Mouse (Mus musculus): ENCODE results near the gene Btnl2. TPM values are rescaled to one million over a fixed set of nuclear protein-coding genes. Genes with fewer than 3 reads are reported as not detected.
"Not testable (repeated sequence)": the region's sequence is repeated elsewhere in the genome, so short reads cannot be mapped to it uniquely, and the experiment has no call there.

Gene Btnl2
- 0.08 and 0.16 TPM in 2 replicates for polyA plus RNA-seq (2015; fragmentation: Nextera tagmentation; extraction: Ambion mirVana)

GRCm38 (mm10) chr17:34354539-34354938 is at the start of gene Btnl2:
Btnl2 (plus strand) TSS chr17:34354822.
- Histone ChIP-seq H3K27ac (no peak within 1 kb of the TSS), H3K4me2 (no peak within 1 kb of the TSS), H3K36me3 (no peaks in the 10 kb centered on the region), H3K4me3 (replicated peaks) (no peak within 1 kb of the TSS), H3K9ac (no peak within 1 kb of the TSS), H3K27me3 (no peaks in the 10 kb centered on the region), H3K9me3 (replicated peaks) (no peaks in the 10 kb centered on the region), H3K4me1 (no peaks in the 10 kb centered on the region)
- 86% methylated on average over 5 of the region's 5 CpGs for WGBS
- no peak for ATAC-seq (replicated peaks; ENCODE audit: low FRiP score)

DNA sequence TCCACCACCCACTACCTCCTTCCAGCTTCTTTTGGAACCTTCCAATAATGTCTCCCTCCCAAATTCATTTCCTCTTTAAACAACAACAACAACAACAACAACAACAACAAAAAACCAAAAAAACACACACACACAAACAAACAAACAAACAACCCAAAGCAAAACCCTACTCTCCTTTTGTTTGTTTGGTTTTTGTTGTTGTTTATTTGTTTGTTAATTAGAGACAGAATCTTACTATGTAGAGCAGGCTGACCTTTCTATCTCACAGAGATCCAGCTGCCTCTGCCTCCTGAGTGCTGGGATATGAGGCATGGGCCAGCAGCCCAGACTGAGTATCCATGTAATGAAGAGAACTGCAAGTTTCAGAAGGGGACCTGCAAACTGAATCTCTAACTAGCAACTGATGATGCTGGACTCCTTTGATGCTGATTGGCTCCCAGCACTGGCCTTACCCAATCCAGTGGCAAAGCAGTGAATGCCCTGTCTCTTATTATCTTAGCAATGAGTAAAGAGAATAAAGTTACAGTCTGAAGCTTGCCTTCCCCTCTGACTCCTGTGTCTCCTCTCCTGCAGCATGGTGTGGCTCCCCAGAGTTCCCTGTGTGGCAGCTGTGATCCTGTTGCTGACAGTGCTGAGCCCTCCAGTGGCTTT is 49.1 kb upstream of the Btnl2 start, which contains the start of gene H2-Eb1:
TSS of gene H2-Eb1 (plus strand) at position 488 of the 651 bp plus-strand sequence.
- H3K27me3 ChIP-seq = no peaks in the 10 kb centered on the region
- no peaks in the 10 kb centered on the region for H3K36me3 ChIP-seq
- H3K4me2 ChIP-seq = no peak within 1 kb of the TSS
- no peak within 1 kb of the TSS for H3K27ac ChIP-seq
- no peaks in the 10 kb centered on the region for H3K9me3 ChIP-seq (replicated peaks)
- no peak within 1 kb of the TSS for H3K4me3 ChIP-seq (replicated peaks)
- no peak within 1 kb of the TSS for H3K9ac ChIP-seq
- ATAC-seq (replicated peaks; ENCODE audit: low FRiP score) = peak; percentile 86
- H3K4me1 ChIP-seq = peaks cover 7% of the 10 kb centered on the region; the same call in 1 of the 2 replicates

DNA sequence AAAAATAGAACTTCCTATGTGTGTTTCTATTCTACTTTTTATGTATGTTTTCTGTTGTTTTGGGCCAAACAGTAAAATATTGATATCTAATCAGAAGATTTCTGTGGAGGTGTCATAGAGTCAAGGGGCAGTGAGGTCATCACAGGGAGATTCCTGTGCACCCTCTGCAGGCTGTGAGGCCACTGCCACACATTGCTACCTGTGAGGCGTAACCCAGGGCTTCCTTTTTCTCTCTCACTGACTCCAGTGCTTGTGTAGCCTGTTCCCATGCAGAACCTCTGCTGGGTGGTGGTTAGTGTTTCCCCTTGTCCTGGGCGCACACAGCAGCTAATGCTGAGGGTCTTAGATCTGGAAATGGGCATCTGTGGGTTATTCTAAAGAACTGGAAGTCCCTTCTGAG is 48.2 kb upstream of the Btnl2 start:
- ATAC-seq (replicated peaks; ENCODE audit: low FRiP score) = no peak
- H3K4me3 ChIP-seq (replicated peaks) = no peak overlapping the region
- H3K4me2 ChIP-seq = no peak overlapping the region
- no peak overlapping the region for H3K9ac ChIP-seq
- no peaks in the 10 kb centered on the region for H3K27me3 ChIP-seq
- no peak overlapping the region for H3K27ac ChIP-seq
- WGBS = 81% methylated on average over 2 of the region's 2 CpGs
- no peaks in the 10 kb centered on the region for H3K36me3 ChIP-seq
- H3K4me1 ChIP-seq = peaks cover 7% of the 10 kb centered on the region; the same call in 1 of the 2 replicates
- H3K9me3 ChIP-seq (replicated peaks) = no peaks in the 10 kb centered on the region

- Histone ChIP-seq H3K4me3 (replicated peaks) (no peak overlapping the region), H3K27ac (no peak overlapping the region), H3K9ac (no peak overlapping the region), H3K4me2 (no peak overlapping the region), H3K9me3 (replicated peaks) (no peaks in the 10 kb centered on the region), H3K27me3 (no peaks in the 10 kb centered on the region), H3K4me1 (peaks cover 7% of the 10 kb centered on the region; the same call in 1 of the 2 replicates), H3K36me3 (no peaks in the 10 kb centered on the region)
- ATAC-seq (replicated peaks; ENCODE audit: low FRiP score) = no peak
Measured at GRCm38 (mm10) chr17:34307216-34307615, 47.4 kb upstream of the Btnl2 start.

DNA sequence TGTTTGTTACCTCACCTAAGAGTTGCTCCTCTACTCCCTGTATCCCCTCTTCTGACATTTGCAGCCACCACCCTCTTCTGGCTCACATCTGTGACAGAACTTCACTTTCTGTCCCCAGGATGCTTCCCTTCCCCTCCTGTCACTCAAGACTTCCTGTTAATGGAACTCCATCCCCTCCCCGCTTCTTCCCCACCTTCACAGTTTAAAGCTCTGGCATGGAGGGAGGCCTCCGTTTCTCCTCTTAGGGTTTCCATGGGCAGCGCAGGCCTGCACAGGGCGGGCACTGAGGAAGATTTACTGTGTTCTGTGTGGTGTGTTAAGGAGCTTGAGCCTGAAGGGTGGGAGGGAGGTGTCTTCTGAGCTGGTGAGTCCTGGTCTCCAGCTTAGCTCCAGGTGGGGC is 46.5 kb upstream of the Btnl2 start:
- Histone ChIP-seq H3K4me3 (replicated peaks) (no peak overlapping the region), H3K9ac (no peak overlapping the region), H3K4me1 (peaks cover 7% of the 10 kb centered on the region; the same call in 1 of the 2 replicates), H3K9me3 (replicated peaks) (no peaks in the 10 kb centered on the region), H3K27me3 (no peaks in the 10 kb centered on the region), H3K27ac (no peak overlapping the region), H3K4me2 (no peak overlapping the region), H3K36me3 (no peaks in the 10 kb centered on the region)
- no peak for ATAC-seq (replicated peaks; ENCODE audit: low FRiP score)
- 80% methylated on average over 4 of the region's 4 CpGs for WGBS

DNA sequence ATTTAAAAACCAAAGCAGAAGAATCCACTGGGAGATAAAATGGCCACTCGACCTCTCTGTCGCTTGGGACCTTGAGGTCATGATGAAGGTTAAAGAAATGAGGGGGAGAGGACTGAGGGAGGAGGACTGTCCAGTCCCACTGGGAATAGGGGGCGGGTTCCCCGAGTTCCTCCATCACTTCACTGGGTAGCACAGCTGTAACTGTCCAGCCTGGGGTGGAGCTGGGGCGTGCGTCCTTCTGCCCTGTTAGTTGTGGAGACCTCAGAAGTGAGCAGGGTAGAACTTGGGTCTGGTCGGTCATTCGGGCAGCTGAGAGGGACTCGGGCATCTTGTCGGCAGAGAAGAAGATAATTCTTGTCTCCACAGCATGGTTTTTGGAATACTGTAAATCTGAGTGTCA is 45.4 kb upstream of the Btnl2 start:
- Histone ChIP-seq H3K4me3 (replicated peaks) (peak overlapping the region; percentile 61), H3K9ac (peak overlapping the region; percentile 59), H3K4me2 (peak overlapping the region; percentile 73), H3K36me3 (no peaks in the 10 kb centered on the region), H3K9me3 (replicated peaks) (no peaks in the 10 kb centered on the region), H3K27me3 (no peaks in the 10 kb centered on the region), H3K4me1 (peaks cover 9% of the 10 kb centered on the region; the same call in 1 of the 2 replicates), H3K27ac (peak overlapping the region; percentile 70; the same call in 1 of the 2 replicates)
- WGBS = 25% methylated on average over 10 of the region's 10 CpGs
- ATAC-seq (replicated peaks; ENCODE audit: low FRiP score) = no peak

DNA sequence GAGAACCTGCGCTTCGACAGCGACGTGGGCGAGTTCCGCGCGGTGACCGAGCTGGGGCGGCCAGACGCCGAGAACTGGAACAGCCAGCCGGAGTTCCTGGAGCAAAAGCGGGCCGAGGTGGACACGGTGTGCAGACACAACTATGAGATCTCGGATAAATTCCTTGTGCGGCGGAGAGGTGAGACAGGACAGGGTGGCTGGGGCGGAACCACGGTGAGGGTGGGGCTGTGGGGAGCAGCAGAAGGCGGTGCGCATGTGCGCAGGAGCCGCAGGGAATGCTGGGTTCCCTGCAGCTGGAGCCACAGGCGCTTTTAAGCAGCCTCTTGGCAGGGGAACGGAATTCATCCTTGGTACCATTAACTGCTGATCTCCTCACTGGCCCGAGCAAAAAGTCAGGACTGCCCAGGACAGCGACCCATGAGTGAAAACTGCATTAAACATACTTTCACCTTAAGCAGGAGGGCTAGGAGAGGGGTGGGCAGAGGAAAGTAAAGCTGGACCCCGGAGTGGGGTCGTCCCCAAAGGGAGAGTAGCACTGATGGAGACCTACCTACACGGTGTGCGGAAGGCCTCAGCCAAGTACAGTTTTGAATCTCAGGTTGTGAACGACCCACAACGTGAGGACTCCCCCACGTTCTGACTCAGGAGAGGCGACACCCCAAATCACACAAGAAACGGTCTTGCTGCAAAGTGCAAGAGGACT is 44.8 kb upstream of the Btnl2 start:
- 21% methylated on average over 38 of the region's 38 CpGs for WGBS
- no peaks in the 10 kb centered on the region for H3K27me3 ChIP-seq

DNA sequence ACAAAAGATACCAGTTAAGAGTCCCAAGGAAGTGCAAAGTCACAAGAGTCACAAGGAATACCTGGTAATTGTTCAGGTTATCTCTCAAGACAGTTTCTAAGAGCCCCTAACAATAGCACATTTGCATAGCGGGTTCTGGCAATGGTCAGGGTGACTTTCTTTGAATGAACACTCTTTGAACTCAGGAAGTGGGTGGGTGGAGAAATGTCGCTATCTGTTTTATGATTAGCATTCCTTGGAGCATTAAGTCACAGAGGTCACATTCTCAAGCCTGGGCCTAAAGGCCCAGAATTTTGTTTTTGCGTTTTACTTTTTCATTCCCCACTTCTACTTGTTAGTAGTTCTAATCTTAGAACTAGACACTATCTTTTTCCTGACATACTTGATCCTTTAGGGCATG is 44.1 kb upstream of the Btnl2 start:
- H3K4me3 ChIP-seq (replicated peaks); H3K27me3 ChIP-seq; H3K36me3 ChIP-seq; H3K9ac ChIP-seq; ATAC-seq (replicated peaks; ENCODE audit: low FRiP score); H3K27ac ChIP-seq; H3K9me3 ChIP-seq (replicated peaks); H3K4me2 ChIP-seq: not testable (repeated sequence)
- H3K4me1 ChIP-seq = peaks cover 10% of the 10 kb centered on the region; the same call in 1 of the 2 replicates
- WGBS = 80% methylated on average over 3 of the region's 3 CpGs

More for the DNA sequence above, 44.8 kb upstream of the Btnl2 start:
- H3K9ac ChIP-seq = peak overlapping the region; percentile 59
- peak overlapping the region; percentile 61 for H3K4me3 ChIP-seq (replicated peaks)
- H3K4me1 ChIP-seq = peaks cover 10% of the 10 kb centered on the region; the same call in 1 of the 2 replicates
- no peaks in the 10 kb centered on the region for H3K9me3 ChIP-seq (replicated peaks)
- no peaks in the 10 kb centered on the region for H3K36me3 ChIP-seq
- H3K27ac ChIP-seq = peak overlapping the region; percentile 70
- H3K4me2 ChIP-seq = peak overlapping the region; percentile 73
- peak; percentile 82 for ATAC-seq (replicated peaks; ENCODE audit: low FRiP score)

DNA sequence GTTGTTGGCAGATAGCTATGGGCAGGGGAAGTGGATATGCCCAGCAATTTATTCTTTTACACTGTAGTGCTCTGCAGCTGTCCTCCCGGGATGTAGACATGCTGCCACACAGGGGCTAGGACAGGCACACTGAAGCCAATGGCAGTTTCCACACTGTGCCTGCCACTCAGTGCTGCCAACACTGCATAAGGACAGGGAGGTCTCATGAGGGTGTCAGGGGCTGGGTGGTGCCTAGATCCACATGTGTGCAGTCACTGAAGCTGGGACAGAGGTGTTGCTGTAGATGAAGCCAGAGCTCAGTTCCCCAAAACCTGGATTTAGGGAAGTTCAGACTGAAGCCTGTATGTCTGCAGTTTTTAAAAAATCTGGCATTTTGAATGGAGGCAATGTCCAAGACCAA is 42.4 kb upstream of the Btnl2 start:
- 71% methylated on average over 1 of the region's 1 CpGs for WGBS
- no peak overlapping the region for H3K9ac ChIP-seq
- no peaks in the 10 kb centered on the region for H3K9me3 ChIP-seq (replicated peaks)
- H3K36me3 ChIP-seq = no peaks in the 10 kb centered on the region
- no peak overlapping the region for H3K4me2 ChIP-seq
- H3K27me3 ChIP-seq = no peaks in the 10 kb centered on the region
- ATAC-seq (replicated peaks; ENCODE audit: low FRiP score) = no peak
- H3K4me3 ChIP-seq (replicated peaks) = no peak overlapping the region
- no peak overlapping the region for H3K27ac ChIP-seq
- peaks cover 10% of the 10 kb centered on the region; the same call in 1 of the 2 replicates for H3K4me1 ChIP-seq

DNA sequence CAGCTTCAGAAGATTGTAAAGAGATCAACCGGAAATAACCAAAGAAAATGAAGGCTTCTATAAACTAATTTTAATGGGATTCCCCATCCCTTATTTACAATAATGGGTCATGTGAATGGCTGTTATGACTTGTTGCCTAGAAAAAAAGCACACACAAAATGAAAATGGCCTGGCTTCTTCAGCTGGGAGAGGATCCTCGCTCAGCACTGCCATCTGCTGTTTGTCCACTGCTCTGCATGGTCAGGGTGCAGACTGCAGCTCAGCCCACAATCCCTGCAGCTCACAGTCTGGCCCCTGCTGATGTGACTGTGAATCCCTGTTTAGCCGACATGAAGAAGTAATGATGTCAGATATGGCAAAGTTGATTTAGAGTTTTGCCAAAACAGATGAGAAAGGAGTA is 41.2 kb upstream of the Btnl2 start:
- H3K4me2 ChIP-seq = no peak overlapping the region
- H3K9me3 ChIP-seq (replicated peaks) = no peaks in the 10 kb centered on the region
- H3K27ac ChIP-seq = no peak overlapping the region
- no peak for ATAC-seq (replicated peaks; ENCODE audit: low FRiP score)
- H3K36me3 ChIP-seq = no peaks in the 10 kb centered on the region
- H3K4me1 ChIP-seq = peaks cover 10% of the 10 kb centered on the region; the same call in 1 of the 2 replicates
- H3K4me3 ChIP-seq (replicated peaks) = no peak overlapping the region
- no peaks in the 10 kb centered on the region for H3K27me3 ChIP-seq
- H3K9ac ChIP-seq = no peak overlapping the region
- WGBS = 38% methylated on average over 3 of the region's 3 CpGs

GRCm38 (mm10) chr17:34314286-34314685 is 40.3 kb upstream of the Btnl2 start:
- peak; percentile 72 for ATAC-seq (replicated peaks; ENCODE audit: low FRiP score)
- Histone ChIP-seq H3K9me3 (replicated peaks) (no peaks in the 10 kb centered on the region), H3K27ac (no peak overlapping the region), H3K27me3 (no peaks in the 10 kb centered on the region), H3K4me3 (replicated peaks) (no peak overlapping the region), H3K36me3 (no peaks in the 10 kb centered on the region), H3K4me2 (no peak overlapping the region), H3K9ac (no peak overlapping the region), H3K4me1 (peaks cover 8% of the 10 kb centered on the region; the same call in 1 of the 2 replicates)
- WGBS = 56% methylated on average over 9 of the region's 9 CpGs

- Histone ChIP-seq H3K4me3 (replicated peaks) (no peak overlapping the region), H3K27ac (no peak overlapping the region), H3K9ac (no peak overlapping the region), H3K4me2 (no peak overlapping the region), H3K4me1 (0 out of 2 replicates have a peak, but pooled peaks cover 3% of the 10 kb centered on the region), H3K27me3 (no peaks in the 10 kb centered on the region), H3K36me3 (no peaks in the 10 kb centered on the region), H3K9me3 (replicated peaks) (no peaks in the 10 kb centered on the region)
- no peak for ATAC-seq (replicated peaks; ENCODE audit: low FRiP score)
- WGBS = 84% methylated on average over 1 of the region's 1 CpGs
Measured at GRCm38 (mm10) chr17:34315512-34315911, 39.1 kb upstream of the Btnl2 start.

All from kidney, embryonic 15.5 days (tissue).